Comparison of ENCODE assay signal across 8 mouse cellular contexts in genomic region chr2:104816866-104817439, GRCm38 (mm10). TPM values are rescaled to one million over a fixed set of nuclear protein-coding genes. Genes with fewer than 3 reads are reported as not detected.
DNase-seq lines count a peak whose midpoint lies in the region; TF ChIP-seq lines count a peak whose summit lies in the region.

No protein-coding gene starts in this region.

- peaks cover 23% of the 10 kb centered on the region for H3K79me2 ChIP-seq in macrophage (ENCODE audit: inconsistent target)

- DNase-seq in adipocyte (ENCODE audit: low spot score), result peak; percentile 87
- peak; percentile 85 to 91 for DNase-seq in gastrocnemius, adult 8-10 months (ENCODE audit: low spot score in 2 of 2)
- DNase-seq in hindlimb bud, embryonic 11.5 days (ENCODE audit: extremely low spot score, low read depth, low spot score), result peak; percentile 39
- peak; percentile 88 for DNase-seq in left cerebral cortex, adult 2 months (ENCODE audit: extremely low spot score in 1 of 2, low spot score in 2 of 2)
- DNase-seq in retina, postnatal 7 days (ENCODE audit: low read depth, low spot score), result peak; percentile 88
- DNase-seq in urinary bladder, adult 18-20 months (ENCODE audit: low spot score in 2 of 2), result peak; percentile 80 to 84

- peak overlapping the region; percentile 52; the same call in 1 of the 2 replicates for H3K27ac ChIP-seq in cortical plate, adult 2 months (ENCODE audit: insufficient read depth, low read length)
- peak overlapping the region; percentile 77 for H3K27ac ChIP-seq in left cerebral cortex, adult 2 months
- H3K27ac ChIP-seq in macrophage, result peak overlapping the region; percentile 62

- TF ChIP-seq POLR2A in cortical plate, adult 2 months (IDR thresholded peaks at IDR 0.05; ENCODE audit: extremely low read depth, insufficient read depth, low read length), result 0 out of 2 replicates have a peak, but pooled peaks have one; percentile 30

- TF ChIP-seq CTCF in cortical plate, adult 2 months (IDR thresholded peaks at IDR 0.05; ENCODE audit: extremely low read depth, insufficient read depth, low read length), result 0 out of 2 replicates have a peak, but pooled peaks have one; percentile 9
- TF ChIP-seq CTCF in left cerebral cortex, adult 2 months (IDR thresholded peaks at IDR 0.05), result peak; percentile 66

- peak overlapping the region; percentile 73 for H3K4me3 ChIP-seq in cortical plate, adult 2 months (ENCODE audit: insufficient read depth, low read length)
- peak overlapping the region; percentile 94 for H3K4me3 ChIP-seq in left cerebral cortex, adult 2 months
- peak overlapping the region; percentile 84 for H3K4me3 ChIP-seq in macrophage (ENCODE audit: inconsistent target)

- peaks cover 2% of the 10 kb centered on the region; the same call in 1 of the 2 replicates for H3K4me1 ChIP-seq in cortical plate, adult 2 months (ENCODE audit: control insufficient read depth, insufficient read depth, low read length)

- no peaks in the 10 kb centered on the region for H3K36me3 ChIP-seq in macrophage (ENCODE audit: inconsistent target)

- intact Hi-C loops in left cerebral cortex, adult 2 months (cut with DNase I), result loop anchor here (2.0 kb wide), 1 partner anchor 200 kb away; the partner anchor contains the start of gene Eif3m

- WGBS in macrophage (ENCODE audit: missing documents), result 2% methylated on average over 37 of the region's 51 CpGs

RNA-seq across cellular contexts. Expression of gene Qser1, which starts 0.4 kb away (rescaled TPM):
- 5.6 and 6.3 TPM in 2 replicates for polyA plus RNA-seq in cortical plate, adult 2 months (2012; rRNA removed)
- total RNA-seq in gastrocnemius, adult 8-10 months (2022), result 10 to 100 TPM; 62.5 to 83.1 (median 69.3) TPM
- total RNA-seq in left cerebral cortex, adult 2 months (2021), result 10 to 100 TPM; 10.2 to 10.8 TPM
- 10 to 100 TPM in 15 of 26 experiments, 1 to 10 TPM in 11; 2.0 to 21.7 (median 10.3) TPM for total RNA-seq in macrophage (2018; cell fraction: chromatin; rRNA removed)
- 10 to 100 TPM in 9 of 26 experiments, 1 to 10 TPM in 17; 5.1 to 13.5 (median 7.8) TPM for total RNA-seq in macrophage (2018; cell fraction: cytosol; rRNA removed)
- 10 to 100 TPM in 7 of 26 experiments, 1 to 10 TPM in 19; 3.1 to 20.2 (median 7.5) TPM for total RNA-seq in macrophage (2018; cell fraction: nucleus; rRNA removed)
- 5.0 to 8.2 TPM (median 7.5 TPM) in 3 replicates for polyA plus RNA-seq in macrophage (2018)

RNA-seq across cellular contexts. Expression of gene Prrg4, which starts 32.7 kb away (rescaled TPM):
- 0.17 and 0.23 TPM in 2 replicates for polyA plus RNA-seq in cortical plate, adult 2 months (2012; rRNA removed)
- under 1 TPM; 0.27 to 0.38 (median 0.32) TPM for total RNA-seq in gastrocnemius, adult 8-10 months (2022)
- total RNA-seq in left cerebral cortex, adult 2 months (2021), result under 1 TPM; 0.49 to 0.63 TPM
- total RNA-seq in macrophage (2018; cell fraction: chromatin; rRNA removed), result 1 to 10 TPM in 16 of 26 experiments, under 1 TPM in 10; 0.25 to 9.6 (median 1.4) TPM
- 1 to 10 TPM in 20 of 26 experiments, under 1 TPM in 6; 0.59 to 6.7 (median 1.4) TPM for total RNA-seq in macrophage (2018; cell fraction: cytosol; rRNA removed)
- total RNA-seq in macrophage (2018; cell fraction: nucleus; rRNA removed), result 1 to 10 TPM in 22 of 26 experiments, under 1 TPM in 4; 0.49 to 8.2 (median 1.7) TPM
- 0.24 to 1.00 TPM (median 0.80 TPM) in 3 replicates for polyA plus RNA-seq in macrophage (2018)

RNA-seq across cellular contexts. Expression of gene Ccdc73, which starts 50.7 kb away (rescaled TPM):
- polyA plus RNA-seq in cortical plate, adult 2 months (2012; rRNA removed), result 4.4 and 5.1 TPM in 2 replicates
- 1 to 10 TPM; 2.0 to 4.5 (median 4.2) TPM for total RNA-seq in gastrocnemius, adult 8-10 months (2022)
- 1 to 10 TPM in 1 of 2 experiments, not detected in 1; 2.4 TPM for total RNA-seq in left cerebral cortex, adult 2 months (2021)
- total RNA-seq in macrophage (2018; cell fraction: chromatin; rRNA removed), result 10 to 100 TPM in 3 of 26 experiments, 1 to 10 TPM in 8, not detected in 15; 5.3 to 18.3 (median 8.9) TPM
- 10 to 100 TPM in 7 of 26 experiments, 1 to 10 TPM in 19; 4.5 to 13.1 (median 8.0) TPM for total RNA-seq in macrophage (2018; cell fraction: cytosol; rRNA removed)
- 10 to 100 TPM in 7 of 26 experiments, 1 to 10 TPM in 9, not detected in 10; 4.5 to 45.8 (median 8.9) TPM for total RNA-seq in macrophage (2018; cell fraction: nucleus; rRNA removed)
- polyA plus RNA-seq in macrophage (2018), result 2.7 to 9.5 TPM (median 3.4 TPM) in 3 replicates

Comparison
In these comparisons a context has a peak if more than half of its experiments do, and no peak if none do; other contexts are left out.
1. Peak in every context shown above with its lines: DNase-seq, H3K4me3 ChIP-seq and H3K27ac ChIP-seq.
2. RNA of gene Qser1, which starts 0.4 kb away (total RNA-seq): 62.5 to 83.1 TPM in gastrocnemius, adult 8-10 months; 10.2 to 10.8 TPM in left cerebral cortex, adult 2 months; every median in the first group is over 4 times any median in the second.